Mouse (Mus musculus) ES-Bruce4 (cell line): ENCODE results near the gene Map3k4.

Source experiments
- CTCF ChIP-seq: IDR thresholded peaks from one replicate; pipeline ENCODE4 v1.8.1; 2011; ENCODE audit warnings: low read depth, low read length
- EP300 ChIP-seq: IDR thresholded peaks from 2 replicates; pipeline ENCODE4 v1.6.1; 2011; ENCODE audit warnings: low read depth, low read length; ENCODE audit not compliant: insufficient read depth
- POLR2A ChIP-seq: IDR thresholded peaks from one replicate; pipeline ENCODE4 v1.8.1; 2011; ENCODE audit warnings: low read length; ENCODE audit not compliant: insufficient read depth

GRCm38 (mm10) chr17:12265969-12266925, 52.3 kb downstream of the Map3k4 start:
- TF ChIP-seq EP300 (no peak), CTCF (no peak), POLR2A (no peak)
